Mouse (Mus musculus): ENCODE results near the gene Tmem95.
"Not testable (repeated sequence)": the region's sequence is repeated elsewhere in the genome, so short reads cannot be mapped to it uniquely, and the experiment has no call there.

Tmem95 gene

DNA sequence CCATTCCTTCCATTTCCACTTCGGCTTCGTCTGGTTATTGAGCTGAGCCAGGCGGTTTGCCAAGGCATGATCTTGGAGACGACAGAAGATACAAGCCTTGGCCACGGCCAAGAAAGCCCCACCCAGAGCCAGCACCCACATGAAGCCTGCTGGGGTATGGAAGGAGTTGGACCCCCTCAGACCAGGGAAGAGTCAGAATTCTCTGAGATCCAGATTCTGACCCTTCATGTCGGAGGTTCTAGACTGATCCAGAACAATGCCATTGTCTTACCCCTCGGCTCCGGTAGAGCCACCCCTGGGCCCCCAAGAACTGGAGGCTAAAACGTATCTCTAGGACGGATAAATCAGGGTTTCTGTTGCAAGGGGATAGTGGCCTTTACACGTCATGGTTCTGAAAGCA, at the start of gene Tmem95:
Gene Tmem95, minus strand, starts transcription at position 141 of the 400 bp plus-strand sequence.
- no peak for DNase-seq (ENCODE audit: low spot score)

DNA sequence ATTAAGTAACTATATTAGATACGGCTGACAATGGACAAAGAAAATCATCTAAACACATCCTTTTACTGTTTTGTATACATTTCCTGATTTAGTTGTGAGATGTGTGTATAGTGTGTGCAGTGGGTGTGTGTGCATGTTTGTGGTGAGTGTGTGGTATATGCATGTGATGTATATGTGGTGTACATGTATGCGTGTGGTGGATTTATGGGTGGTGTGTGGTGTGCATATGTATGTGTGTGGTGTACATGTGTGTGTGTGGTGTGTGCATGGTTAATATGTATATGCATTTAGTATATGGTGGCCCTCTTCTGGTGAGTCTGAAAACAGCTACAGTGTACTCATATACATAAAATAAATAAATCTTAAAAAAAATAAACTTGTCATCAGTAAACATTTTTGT, 49.7 kb upstream of the Tmem95 start:
- no peak for DNase-seq (ENCODE audit: low spot score)

DNA sequence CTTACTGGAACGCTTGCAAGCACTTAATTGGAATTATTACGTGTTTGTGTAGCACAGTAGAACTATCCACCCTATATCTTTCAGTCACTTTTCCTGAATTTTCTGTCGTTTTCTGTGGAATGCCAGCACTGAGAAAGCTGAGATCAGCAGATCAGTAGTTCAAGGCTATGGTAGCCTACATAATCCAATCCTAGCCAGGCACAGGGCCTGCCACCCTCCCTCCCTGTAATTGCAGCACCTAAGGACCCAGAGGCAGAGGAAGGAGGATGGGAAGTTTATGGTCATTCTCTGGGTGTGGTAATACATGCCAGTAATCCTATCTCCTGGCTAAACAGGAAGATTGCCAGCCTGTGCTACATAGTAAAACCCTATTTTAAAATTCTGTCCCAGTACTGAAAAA, 45.0 kb upstream of the Tmem95 start:
- DNase-seq (ENCODE audit: low spot score), result no peak

DNA sequence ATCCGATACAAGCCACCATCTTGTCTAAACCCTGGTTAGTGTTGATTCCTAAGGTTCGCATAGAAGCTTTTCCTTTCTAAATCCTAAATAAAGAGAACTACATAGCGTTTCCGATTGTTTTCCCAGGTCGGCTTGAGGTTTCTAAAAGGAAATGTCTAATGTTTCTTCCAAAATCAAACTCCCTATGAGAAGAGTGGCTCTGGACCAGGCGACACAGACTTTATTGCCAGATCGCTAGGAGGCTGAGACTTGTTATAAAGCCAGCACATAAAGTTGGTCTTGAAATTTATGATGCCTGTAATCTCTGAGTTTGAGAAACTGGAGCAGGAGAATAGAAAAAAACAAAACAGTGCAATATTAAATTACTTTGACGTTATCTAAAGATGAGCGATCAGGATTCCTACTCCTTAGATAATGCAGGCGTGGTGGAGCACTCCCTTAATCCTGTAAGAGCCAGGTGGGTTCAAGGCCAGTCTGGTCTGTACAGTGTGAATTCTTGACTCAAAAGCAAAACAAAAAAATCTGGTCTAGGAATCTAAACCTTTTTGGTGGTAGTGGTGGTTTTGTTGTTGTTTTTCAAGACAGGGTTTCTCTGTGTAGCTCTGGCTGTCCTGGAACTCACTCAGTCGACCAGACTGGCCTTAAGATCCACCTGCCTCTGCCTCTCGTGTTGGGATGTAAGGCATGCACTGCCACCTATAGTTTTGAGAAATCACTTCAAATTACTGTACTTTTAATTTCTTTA, 44.4 kb upstream of the Tmem95 start:
- no peak for DNase-seq (ENCODE audit: low spot score)

DNA sequence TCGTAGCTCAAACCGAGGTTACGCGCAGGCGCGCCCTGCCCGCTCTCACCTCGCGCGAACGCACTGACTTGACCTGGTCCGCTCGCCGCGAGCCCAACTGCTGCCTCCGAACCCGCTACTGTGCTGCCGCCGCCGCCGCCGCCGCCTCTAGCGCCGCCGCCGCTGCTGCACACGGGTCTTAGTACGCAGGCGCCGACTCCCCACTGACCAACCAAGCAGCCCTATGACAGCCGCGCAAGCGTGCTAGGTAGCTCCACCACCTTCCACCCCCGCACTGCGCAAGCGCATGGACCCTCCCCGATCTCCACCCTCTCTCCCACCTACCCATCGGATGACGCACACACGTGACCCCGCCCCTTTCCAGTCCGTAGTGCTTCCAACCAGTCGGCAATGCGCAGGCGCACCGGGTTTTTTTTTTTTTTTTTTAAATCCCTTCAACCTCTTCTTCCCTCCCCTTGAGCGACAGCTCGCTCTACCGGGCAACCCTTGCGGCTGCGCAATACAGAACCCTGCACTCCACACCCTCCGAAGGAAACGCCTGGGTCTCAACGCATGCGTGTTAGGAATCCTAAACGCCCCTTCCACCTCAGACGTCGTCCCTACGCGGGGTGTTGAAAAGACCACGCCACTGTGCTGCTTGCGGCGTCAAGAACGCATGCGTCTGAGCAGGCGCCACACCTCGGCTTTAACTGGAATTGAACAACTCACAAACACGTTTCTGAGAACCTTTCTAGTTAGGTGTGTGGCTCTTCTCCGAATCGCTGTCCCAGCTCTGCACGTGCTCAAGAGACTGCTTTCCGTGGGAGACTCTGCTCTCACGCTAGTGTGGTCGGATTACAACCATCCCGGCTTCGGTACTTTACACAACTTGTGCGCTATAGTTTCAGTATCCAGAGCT, 43.5 kb upstream of the Tmem95 start, which contains the start of gene Eif5a:
Gene Eif5a, minus strand, starts transcription at position 845 of the 898 bp plus-strand sequence.
- DNase-seq (ENCODE audit: low spot score), result peak; percentile 100

DNA sequence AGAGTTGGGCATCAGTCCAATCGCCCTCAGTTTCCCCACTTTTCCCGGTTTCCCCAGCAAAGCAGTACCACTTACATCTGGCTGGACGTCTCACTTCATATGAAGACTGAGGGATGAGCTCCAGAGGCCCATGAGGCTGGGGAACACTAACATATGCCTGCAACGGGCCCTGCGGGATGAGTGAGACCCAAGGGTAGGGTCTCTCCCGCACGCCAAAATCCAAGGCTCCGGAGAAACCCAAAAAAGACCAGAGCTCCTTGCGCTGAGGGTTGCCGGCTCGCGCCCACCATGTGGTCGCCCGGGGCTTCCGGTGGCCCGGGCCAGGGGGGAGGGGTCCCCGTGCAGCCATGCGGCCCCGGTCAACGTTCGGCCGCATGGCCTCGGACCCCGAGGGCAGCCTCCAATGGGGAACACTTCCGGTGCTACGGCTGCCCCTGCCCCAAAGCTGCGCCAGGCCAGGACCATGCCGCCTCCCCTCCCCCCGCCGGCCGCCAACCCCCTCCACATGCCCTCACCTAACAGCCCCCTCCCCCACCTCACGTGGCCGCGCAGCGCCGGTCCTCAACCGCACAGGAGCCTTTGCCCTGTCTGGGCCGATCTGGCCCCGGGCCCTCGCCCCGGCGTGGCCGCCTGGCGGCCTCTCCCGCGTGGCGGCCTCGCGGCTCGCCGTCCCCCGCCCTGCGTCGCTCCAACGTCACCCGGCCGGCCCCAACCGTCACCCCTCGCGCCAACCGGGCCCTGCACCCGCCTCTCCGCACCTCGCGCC, 42.6 kb upstream of the Tmem95 start:
- DNase-seq (ENCODE audit: low spot score), result peak; percentile 85

DNA sequence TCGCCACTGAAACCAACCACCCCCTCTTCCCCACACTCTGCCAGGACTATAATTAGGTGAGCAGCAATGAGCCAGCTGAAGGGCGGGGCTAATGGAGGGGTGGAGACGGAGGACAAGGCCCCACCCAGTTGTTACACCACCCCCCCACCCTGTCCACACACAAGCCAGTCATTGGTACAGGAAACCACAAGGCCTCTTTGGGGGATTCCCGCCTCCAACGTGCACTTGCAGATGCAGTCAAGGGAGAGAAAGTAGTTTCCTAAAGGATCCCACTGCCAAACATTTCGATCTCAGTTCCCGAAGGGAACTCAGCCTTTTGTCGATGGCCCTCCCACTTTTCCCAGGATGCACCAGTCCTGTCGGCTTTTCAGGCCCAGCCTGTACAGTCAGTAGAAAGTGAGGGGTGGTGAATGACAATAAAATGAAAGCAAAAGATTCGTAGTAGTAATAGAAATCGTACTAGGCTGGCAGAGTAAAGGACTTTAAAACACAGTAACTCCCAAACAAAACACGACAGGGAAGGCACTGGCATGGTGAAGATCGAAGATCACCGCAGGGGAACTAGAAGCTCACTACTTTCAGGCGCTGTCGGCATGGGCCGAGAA, 41.9 kb upstream of the Tmem95 start:
- DNase-seq (ENCODE audit: low spot score), result peak; percentile 62

DNA sequence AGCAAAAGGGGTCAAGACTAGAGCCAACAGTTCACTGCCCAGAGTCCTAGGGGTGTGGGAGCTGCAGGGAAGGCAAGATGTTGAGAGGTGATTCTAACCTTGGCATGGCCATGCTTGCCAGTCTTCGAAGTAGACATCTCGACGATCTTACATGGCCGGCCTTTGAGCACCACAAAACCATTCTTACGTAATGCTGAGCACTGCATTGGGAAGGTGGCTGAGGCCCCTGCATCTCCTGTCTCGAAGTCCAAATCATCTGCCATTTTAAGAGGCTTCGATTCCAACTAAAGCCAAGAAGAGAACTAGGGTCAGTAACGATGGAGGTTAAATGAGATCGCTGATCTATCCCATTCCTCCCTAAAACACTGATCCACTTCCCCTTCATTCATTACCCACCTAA, 41.2 kb upstream of the Tmem95 start:
- DNase-seq (ENCODE audit: low spot score), result no peak

DNA sequence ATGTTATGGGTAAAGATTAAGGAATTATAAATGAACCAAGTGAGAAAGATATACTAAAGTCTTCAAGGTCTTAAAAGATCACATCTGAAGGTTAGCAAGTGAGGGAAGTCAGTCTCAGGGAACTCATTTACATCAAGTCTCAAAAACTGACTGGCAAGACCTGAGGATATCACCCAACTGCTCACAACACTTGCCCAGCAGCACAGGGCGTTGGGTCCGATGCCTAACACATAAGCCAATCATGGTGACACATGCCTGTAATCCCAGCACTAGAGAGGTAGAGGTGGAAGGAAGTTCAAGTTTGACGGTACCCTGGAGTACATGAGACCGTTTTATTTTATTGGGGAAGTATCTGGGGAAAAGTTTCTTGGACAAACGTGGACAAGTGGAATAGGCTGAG, 40.3 kb upstream of the Tmem95 start:
- DNase-seq (ENCODE audit: low spot score), result no peak

DNA sequence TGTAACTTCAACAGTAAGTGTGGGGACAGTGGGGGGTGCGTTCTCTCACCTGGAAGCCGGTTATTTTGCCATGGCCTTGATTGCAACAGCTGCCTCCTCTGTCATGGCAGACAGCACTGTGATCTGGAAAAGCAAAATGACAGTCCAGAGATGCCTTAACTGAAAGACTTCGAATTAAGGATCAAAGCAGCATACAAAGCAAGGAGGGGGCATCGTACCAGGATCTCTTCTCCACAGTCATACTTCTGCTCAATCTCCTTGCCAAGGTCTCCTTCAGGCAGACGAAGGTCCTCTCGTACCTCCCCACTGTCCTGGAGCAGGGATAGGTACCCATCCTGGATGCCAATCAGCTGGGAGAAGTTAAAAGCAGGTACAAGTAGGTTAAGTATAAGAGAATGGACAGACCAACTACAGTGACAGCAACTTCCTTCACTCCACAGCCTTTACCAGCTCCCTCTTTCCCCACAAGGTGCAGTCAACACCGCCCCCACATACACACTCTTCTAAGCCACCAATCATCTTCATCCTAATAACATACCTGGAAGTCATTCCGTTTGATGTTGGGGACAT, 39.6 kb upstream of the Tmem95 start:
- no peak for DNase-seq (ENCODE audit: low spot score)

DNA sequence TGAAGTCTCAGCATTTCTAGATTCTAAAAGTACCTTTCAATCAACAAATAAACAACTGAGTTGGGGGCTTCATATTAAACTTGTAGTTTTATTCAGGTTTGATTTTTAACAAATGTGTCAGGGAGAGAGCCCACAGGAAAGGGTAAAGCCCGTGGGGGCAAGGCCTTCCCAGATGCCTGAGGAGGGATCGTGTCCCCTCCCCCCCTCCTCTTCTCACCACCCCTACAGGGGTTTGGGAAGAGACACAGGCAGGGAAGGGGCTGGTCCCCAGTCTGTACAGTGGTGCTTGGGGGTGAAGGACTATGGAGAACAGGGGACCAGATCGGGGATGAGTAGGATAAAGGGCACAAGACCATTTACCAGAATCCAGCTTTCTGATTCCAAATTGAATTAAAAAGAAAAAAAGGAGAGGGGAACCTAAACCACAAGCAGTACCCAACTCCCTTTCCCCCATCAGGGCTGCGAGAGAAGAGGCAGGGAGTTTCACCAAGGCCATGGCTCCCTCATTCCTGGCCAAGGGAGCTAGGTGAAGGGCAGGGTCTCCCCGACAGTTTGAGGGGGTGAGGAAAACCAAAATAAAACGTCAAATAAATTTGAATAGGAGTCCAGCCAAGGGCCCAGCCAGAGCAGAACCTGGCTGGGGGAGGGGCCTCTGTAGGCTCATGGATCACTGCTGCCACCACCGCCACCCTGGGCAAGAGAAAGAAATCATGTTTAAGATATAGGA, 39.0 kb upstream of the Tmem95 start:
- DNase-seq (ENCODE audit: low spot score), result not testable (repeated sequence)

DNA sequence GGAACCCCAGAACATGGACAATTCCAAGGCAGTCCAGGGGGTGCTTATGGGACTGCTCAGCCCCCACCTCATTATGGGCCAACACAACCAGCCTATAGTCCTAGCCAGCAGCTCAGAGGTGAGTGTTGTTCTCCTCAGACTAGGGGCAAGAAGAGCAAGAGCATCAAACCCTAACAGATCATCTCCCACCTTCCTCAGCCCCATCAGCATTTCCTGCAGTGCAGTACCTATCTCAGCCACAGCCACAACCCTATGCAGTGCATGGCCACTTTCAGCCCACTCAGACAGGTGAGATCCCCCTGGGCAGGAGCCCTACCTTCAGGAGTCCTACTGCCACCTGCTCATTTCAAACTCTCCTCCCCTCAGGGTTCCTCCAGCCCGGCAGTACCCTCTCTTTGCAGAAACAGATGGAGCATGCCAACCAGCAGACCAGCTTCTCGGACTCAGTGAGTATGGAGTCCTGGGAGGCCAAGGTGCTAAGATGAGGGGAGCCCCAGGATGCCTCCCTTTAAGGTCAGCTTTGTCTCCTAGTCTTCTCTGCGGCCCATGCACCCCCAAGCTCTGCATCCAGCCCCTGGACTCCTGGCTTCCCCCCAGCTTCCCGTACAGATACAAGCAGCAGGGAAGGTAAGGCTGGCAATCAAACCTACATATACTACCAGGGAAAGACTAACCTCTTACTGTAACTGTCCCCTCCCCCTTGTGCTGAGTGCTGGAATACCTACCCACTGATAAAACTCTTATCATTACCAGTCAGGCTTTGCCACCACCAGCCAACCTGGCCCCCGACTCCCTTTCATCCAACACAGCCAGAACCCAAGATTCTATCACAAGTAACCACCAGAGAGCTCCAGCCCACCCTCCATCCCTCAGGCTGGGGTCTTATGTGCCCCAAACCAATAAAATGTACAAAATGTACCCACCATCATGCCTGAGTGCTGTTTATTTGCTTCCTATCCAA, 38.1 kb upstream of the Tmem95 start:
- no peak for DNase-seq (ENCODE audit: low spot score)

DNA sequence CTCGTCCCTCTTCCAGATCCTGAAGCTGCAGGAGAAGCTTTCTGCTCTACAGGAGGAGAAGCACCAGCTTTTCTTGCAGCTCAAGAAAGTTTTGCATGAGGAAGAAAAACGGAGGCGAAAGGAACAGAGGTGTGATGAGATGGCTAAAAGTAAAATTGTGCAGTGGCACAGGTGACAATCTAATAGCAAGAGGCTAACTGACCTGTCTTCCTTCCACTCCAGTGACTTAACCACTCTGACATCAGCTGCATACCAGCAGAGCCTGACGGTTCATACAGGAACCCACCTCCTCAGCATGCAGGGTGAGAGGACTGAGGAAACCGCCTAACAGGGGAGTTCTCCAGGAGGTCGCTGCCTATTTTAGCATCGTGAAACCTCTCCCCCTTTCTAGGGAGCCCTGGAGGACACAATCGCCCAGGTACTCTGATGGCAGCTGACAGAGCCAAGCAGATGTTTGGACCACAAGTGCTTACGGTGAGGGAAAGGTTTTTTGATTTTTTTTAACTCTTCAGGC, 37.2 kb upstream of the Tmem95 start:
- DNase-seq (ENCODE audit: low spot score), result no peak

DNA sequence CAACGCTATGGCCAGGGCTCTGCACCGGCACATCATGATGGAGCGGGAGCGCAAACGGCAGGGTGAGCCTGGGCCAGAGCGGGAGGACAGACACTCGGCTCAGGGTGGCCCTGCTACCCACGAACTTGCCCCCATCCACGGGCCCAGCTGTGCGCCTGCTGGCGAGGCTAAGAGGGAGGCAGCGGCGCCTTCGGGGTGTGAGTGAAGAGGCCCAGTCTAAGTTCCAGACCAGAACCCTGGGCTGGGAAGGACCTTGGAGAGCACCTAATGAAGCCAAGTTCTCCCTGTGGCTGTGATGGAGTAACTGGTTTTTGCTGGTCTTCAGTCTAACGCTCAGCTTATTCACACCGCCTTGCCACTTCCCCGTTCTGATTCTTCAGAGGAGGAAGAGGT, 36.5 kb upstream of the Tmem95 start:
- DNase-seq (ENCODE audit: low spot score), result no peak

DNA sequence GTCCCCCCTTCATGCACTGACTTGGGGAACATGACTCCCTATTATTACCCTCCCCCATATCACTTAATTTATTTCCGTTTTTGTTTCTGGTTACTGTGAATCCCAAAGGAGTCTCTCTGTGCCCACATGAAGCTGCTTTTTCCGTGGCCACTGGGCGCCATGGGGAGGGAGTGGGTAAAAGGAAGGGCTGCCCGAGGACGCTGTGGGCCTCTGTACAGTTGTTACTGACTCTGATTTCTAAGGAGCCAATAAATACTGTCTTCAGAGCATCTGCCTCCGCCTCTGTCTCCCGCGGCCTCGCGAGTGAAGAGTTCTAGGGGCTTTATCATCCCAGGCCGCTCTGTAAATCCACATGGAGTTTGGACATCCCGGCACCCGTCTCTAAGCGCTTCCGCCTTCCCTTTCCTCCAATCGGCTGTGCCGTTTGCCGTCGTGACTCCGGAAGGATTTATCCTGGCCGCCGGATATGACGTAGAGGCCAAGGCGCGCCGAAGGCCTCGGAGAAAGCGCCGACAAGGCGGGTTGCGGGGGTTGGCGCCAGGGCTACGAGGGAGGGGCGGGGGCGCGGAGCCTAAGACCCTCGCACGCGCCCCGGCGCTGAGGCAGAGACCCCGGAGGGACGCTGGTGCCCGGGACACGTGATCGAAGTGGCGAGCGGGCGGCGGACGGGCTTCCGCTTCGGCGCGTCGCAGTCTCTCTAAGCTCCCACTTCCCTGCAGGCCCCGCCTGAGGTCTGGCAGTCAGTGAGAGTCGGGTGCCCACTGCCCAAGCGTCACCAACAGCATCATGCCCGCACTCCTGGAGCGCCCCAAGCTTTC, 35.9 kb upstream of the Tmem95 start, which contains the start of gene Gps2:
Gene Gps2, plus strand, starts transcription at position 335 of the 818 bp plus-strand sequence.
- DNase-seq (ENCODE audit: low spot score), result peak; percentile 94

DNA sequence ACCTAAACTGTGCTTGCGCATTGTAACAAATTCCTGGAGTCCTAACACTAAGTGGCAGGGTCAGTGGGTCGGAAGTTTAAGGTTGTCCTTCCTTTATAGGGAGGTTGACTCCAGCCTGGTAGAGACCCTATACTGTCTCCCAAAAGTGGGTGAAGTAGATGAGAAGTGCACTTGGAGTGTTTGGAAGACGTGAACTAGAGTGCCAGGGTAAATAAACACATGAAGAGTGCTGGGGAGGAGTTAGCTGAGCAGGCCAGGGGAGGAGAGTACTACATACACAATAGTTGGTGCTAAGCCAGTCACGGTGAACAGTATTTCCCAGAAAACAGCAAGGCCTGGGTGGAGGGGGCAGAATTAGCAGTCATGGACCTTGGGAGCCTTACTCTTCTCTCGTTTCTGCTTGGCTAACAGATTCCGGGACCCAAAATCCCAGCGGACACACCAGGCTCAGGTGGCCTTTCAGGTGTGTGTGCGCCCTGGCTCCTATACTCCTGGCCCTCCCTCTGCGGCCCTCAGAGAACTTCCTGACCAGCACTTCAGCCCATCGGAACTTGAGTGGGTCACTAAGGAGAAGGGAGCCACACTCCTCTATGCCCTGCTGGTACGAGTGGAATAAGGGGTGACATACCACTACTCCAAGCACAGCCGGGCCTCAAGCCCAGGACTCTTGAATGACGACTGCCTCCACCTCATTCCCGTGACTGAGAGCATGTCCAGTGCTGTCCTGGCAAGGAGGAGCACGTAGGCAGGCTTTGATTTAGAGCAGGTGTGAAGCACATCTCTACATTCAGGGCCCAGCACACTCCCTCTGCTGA, 35.1 kb upstream of the Tmem95 start:
- no peak for DNase-seq (ENCODE audit: low spot score)

DNA sequence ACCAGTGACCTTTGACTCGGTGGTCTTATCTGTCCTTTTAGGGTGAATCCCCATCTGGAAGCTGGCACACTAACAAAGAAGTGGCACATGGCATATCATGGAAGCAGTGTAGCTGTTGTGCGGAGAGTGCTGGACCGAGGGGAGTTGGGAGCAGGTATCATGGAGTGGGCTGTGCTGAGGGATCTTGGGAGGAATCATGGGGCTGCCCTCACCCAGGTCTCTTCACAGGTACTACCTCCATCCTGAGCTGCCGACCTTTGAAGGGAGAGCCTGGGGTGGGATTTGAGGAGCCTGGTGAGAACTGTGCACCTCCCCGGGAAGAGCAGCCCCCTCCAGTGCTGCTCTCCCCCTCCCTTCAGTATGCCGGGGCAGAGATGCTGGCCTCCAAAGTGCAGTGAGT, 33.9 kb upstream of the Tmem95 start:
- DNase-seq (ENCODE audit: low spot score), result no peak

Measured in testis, postnatal 14 days (tissue).